Mouse (Mus musculus): ENCODE results near the gene Olfr657. TPM values are rescaled to one million over a fixed set of nuclear protein-coding genes. Genes with fewer than 3 reads are reported as not detected.

The Olfr657 gene
- not detected for total RNA-seq (2021)
- long read RNA-seq, experiment 1: 0 reads
- long read RNA-seq, experiment 2: 0 reads

DNA sequence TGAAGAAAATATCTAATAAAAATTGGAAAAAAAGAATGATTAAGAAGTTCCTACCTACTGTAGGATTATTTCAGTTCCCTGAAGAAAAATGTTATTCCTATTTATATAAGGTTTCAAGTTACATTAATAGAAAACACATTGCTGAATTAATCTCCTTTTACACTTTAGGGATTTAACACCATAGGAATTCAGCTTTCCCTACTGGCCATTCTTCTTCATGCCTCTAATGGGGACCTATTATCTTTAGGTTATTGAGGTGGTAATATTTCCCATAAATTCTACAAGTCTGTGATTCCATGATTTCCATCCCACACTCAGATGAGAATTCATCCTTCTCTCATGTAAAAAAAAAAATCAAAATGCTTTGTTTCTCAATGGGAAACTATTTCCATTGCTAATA, at the start of gene Olfr657:
Gene Olfr657 (plus strand): TSS at position 301 of the 400 bp plus-strand sequence.
- DNase-seq (ENCODE audit: low spot score in 2 of 2): no peak

DNA sequence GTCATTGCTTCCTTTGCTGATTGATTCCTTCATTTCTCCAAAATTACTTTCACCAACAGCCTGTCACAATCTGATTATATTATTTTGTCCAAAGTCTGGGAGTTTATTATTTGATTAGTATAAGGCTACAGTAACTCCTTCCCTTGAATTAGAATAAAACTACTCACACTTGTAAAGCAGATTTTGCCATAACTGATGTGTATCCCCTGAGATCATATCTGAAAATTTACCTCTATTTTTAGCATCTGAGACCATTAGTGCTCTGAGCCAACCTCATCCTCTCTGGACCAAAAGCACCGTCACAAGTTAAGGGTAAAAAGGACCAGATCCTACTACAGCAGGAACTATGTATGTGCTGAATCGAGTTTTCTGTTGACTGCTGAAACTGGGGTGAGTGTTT, 47.6 kb upstream of the Olfr657 start, which contains the start of gene Olfr653:
Gene Olfr653 (plus strand): TSS at position 301 of the 400 bp plus-strand sequence.
- DNase-seq (ENCODE audit: low spot score in 2 of 2): no peak

DNA sequence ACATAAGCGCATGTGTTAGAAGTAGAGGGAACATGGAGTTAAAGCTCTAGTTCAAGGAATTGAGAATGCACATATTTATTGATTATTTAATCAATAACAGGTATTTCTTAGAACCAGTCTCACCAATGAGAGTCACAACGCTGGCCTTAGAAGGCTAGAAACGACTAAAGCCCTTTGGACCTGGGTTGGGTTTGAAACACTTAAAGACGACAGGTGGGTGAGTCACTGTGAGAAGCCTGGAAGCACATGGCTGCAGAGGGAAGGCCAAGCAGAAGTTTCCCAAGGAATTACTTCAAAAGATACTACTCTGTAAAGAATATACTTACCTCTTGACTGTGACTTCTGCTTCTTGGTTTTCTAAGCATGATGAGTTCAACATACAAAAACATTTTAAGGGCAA, 43.7 kb upstream of the Olfr657 start:
- no peak for DNase-seq (ENCODE audit: low spot score in 2 of 2)

DNA sequence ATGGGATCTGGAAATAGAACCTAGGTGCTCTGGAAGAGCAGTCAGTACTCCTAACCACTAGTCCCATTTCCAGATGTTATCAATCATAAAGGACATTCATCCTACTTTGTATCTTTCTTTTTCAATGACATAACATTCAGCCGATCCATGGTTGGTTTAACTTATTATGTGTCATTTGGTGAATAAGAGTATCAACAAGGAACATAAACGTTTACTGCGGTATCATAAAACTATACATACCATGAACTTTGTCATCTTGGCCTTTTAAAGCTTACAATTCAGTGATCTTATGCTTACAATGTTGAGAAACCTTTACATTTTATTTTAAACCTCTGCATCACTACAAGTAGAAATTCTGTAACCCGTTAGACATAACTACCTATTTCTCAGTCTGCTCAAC, 43.2 kb upstream of the Olfr657 start:
- no peak for DNase-seq (ENCODE audit: low spot score in 2 of 2)

DNA sequence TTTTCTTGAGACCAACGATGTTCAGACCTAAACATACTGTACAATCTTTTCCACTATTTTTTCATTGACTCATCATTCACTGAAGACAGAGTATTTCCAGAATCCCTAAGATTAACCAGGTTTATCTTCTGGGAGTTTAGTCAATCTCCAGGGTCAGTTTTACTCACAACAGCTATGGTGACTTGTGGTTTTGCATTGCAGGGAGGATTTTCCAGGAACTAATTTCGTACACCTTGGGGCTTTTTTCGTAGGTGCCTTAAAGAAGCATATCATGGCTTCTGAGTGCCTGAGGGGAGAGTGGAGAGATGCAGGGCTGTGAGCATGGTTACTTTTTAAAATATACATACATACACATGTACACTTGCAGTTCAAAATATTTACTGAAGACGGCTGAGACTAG, 37.9 kb upstream of the Olfr657 start, which contains the start of gene Olfr654:
Gene Olfr654 (plus strand): TSS at position 301 of the 400 bp plus-strand sequence.
- DNase-seq (ENCODE audit: low spot score in 2 of 2): no peak

DNA sequence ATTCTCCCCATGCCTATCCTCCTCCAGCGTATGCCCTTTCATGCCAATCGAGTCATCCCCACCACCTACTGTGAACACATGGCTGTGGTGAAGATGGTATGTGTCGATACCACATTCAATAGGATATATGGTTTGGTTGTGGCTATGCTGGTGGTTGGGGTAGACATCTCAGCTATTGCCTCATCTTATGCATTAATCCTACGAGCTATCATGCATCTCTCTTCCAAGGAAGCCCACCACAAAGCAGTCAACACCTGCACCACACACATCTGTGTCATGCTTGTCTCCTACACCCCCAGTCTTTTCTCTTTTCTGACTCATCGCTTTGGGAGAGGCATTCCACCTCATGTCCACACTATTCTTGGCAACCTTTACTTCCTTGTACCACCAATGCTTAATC, 36.3 kb upstream of the Olfr657 start:
- DNase-seq (ENCODE audit: low spot score in 2 of 2): no peak

DNA sequence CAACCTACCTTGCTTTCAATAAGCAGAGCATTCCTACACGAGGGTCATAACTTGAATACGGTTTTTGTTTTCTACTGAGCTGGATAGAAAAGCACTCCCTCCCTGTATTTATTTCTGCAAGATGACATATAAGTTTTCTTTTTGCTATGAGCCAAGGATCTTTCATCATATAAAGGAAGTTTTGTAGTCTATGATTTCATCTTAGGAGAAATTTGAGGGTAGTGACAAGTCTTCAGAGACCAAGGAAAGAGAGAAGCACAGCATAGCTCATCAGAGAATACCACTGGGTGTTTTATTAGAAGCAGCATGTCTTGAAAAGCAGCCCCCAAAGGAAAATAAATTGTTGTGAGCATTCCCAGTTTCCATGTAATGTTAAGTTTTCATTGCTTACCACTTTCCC, 22.9 kb upstream of the Olfr657 start, which contains the start of gene Olfr655:
Gene Olfr655 (minus strand): TSS at position 101 of the 400 bp plus-strand sequence.
- DNase-seq (ENCODE audit: low spot score in 2 of 2): no peak

DNA sequence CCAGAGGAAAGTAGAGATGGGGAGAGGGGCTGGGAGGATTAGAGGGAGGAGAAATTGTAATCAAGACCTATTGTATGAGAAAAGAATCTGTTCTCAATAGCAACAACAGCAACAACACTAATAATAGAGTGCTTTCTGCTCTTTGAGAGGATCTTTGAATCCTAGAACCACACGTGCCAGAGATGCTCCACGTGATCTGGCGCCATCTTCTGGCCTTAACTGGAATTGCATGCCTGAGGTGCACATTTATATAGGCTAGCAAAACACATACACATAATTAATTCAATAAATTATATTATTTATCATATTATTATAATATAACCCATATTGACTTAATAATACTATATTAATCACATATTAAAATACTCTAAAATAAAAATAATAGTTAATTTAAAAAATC, 21.4 kb upstream of the Olfr657 start:
- no peak for DNase-seq (ENCODE audit: low spot score in 2 of 2)

DNA sequence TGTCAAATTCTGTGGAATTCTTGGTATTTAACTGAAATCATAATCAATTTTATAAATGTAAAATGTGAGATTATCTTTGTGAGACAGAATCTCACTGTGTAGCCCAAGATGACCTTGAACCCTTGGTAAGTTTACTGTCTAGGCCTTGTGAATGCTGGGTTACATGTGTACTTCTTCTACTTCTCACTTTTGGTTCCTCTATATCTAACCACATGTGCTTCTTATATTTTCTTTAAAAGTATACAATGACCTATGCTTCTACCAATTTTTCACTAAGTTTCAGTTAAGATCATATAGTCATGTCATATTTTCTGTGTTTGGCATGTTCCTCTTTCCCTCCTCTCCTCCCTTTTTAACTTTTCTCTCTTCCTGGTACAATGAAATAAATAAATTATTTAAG, 19.9 kb upstream of the Olfr657 start:
- no peak for DNase-seq (ENCODE audit: low spot score in 2 of 2)

DNA sequence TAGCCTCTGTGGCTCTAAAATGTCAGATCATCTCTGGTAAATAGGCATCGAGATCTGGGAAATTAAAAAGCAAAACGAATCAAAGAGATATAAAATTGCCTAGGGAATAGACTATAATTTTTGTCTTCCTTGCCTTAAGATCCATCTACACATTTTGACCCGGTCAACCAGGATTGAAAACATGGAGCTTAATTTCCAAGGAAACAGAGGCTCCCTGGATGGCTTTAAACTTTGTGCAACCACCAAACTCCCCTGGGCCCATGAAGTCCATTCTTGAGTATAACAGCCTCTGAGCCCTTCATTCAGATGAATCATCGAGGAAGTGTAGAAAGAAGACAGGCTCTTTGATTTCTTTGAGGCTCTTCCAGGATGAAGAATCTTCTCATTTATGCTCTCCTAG, 10.9 kb upstream of the Olfr657 start, which contains the start of gene Olfr656:
Gene Olfr656 (plus strand): TSS at position 301 of the 400 bp plus-strand sequence.
- DNase-seq (ENCODE audit: low spot score in 2 of 2): no peak

DNA sequence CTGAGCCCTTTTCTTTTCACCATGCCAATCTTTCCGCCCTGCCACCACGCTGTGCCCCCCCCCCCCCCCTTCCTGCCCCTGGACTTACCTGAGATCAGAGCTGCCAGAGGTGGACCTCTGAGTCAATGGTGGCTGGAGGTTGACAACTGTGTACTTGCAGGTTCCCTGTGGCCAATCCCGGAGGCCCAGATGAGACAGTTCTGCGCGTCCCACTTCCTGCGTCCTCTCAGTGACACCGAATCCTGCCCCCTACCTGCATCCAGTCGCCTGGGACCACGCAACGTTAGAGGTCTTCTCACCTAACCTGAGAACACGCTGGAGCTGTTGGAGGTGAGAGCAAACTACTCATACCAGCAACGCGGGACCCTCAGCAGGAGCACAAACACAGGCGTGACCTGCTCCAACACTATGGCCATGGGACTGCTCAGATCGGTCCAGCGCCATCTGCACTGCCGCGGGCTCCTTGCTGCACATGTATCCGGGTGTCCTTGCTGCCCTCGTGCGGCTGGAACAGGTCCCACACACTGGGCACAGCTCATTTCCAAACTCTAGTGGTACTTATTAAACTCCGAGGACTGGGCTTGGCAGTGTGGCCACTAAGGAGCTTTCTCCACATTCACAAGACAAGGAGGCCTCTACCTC, 22.4 kb downstream of the Olfr657 start, which contains the start of gene Olfr658:
Gene Olfr658 (minus strand): TSS at position 465 of the 642 bp plus-strand sequence.
- no peak for DNase-seq (ENCODE audit: low spot score in 2 of 2)

DNA sequence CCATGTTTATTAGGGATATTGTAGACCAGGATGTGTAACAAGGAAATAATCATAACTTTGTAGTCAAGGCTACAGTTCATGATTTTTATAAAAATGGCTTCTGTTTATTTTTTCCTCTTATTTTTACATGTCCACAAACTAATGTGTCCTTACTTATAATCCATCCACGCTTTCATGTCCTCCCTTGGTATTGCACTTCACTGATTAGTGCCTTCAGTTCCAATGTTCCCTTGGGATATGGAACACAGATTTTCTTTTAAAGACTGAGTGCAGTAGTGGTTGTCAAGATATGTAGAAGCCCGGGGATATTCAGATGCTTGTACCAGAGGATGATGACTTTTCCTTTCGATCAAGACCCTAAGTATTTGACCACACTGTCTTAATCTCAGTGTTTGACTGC, 41.9 kb downstream of the Olfr657 start, which contains the start of gene Olfr659:
Gene Olfr659 (plus strand): TSS at position 301 of the 400 bp plus-strand sequence.
- DNase-seq (ENCODE audit: low spot score in 2 of 2): no peak

DNA sequence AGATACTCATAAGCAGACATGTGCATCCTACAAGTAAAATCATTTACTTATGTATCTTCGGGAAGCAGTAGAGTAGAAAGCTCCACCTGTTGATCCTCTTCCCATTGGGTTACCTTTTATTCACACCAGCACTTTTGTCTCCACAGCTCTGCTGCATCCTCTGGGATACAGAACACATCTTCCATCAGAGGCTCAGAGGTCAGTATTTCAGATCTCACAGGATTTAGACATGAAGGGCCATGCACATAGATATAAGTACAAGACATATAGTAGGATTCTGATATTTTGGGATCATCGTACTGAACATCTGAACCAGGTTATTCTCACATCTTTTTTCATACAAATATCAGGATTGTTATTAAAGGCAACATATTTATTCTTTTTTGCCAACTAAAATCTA, 61.6 kb downstream of the Olfr657 start, which contains the start of gene Olfr661:
Gene Olfr661 (plus strand): TSS at position 301 of the 400 bp plus-strand sequence.
- no peak for DNase-seq (ENCODE audit: low spot score in 2 of 2)

Other genes with a start within 250 kb of the Olfr657 start
- under 1 TPM in 1 of 2 experiments, not detected in 1; 0.21 TPM for gene Trim30c, start 224.0 kb upstream of the Olfr657 start, total RNA-seq (2021)
- gene Trim30a, start 159.6 kb upstream of the Olfr657 start, total RNA-seq (2021): 1 to 10 TPM; 1.4 to 1.5 TPM
- under 1 TPM; 0.32 to 0.62 TPM for gene Trim30d, start 116.9 kb upstream of the Olfr657 start, total RNA-seq (2021)
- gene Olfr651, start 74.7 kb upstream of the Olfr657 start, total RNA-seq (2021): not detected
- gene Olfr652, start 63.9 kb upstream of the Olfr657 start, total RNA-seq (2021): not detected
- not detected for gene Olfr653, start 47.5 kb upstream of the Olfr657 start, total RNA-seq (2021)
- not detected for gene Olfr654, start 37.8 kb upstream of the Olfr657 start, total RNA-seq (2021)
- gene Olfr655, start 23.0 kb upstream of the Olfr657 start, total RNA-seq (2021): not detected
- not detected for gene Olfr656, start 10.8 kb upstream of the Olfr657 start, total RNA-seq (2021)
- gene Olfr658, start 22.5 kb downstream of the Olfr657 start, total RNA-seq (2021): not detected
- gene Olfr659, start 42.0 kb downstream of the Olfr657 start, total RNA-seq (2021): not detected
- gene Olfr661, start 61.7 kb downstream of the Olfr657 start, total RNA-seq (2021): not detected
- not detected for gene Usp17le, start 152.7 kb downstream of the Olfr657 start, total RNA-seq (2021)
- not detected for gene Usp17lb, start 217.8 kb downstream of the Olfr657 start, total RNA-seq (2021)
- gene Usp17la, start 232.2 kb downstream of the Olfr657 start, total RNA-seq (2021): not detected

All from gastrocnemius, postnatal 4 days (tissue).